Mouse (Mus musculus): ENCODE results near the gene Kcna4. TPM values are rescaled to one million over a fixed set of nuclear protein-coding genes. Genes with fewer than 3 reads are reported as not detected.
A peak's percentile ranks its signal among the peaks of the same experiment; 100 is the strongest.

Kcna4 gene
- total RNA-seq (2021) = 1 to 10 TPM; 1.6 to 3.1 TPM

- intact Hi-C loops (cut with DNase I) = loop anchor here (5.0 to 10.0 kb wide), 2 partner anchors 113 to 575 kb away; no protein-coding TSS in a partner anchor
- DNase-seq = peak; percentile 33 to 35
Measured at GRCm38 (mm10) chr2:107289990-107290696, at the start of gene Kcna4. TSS of gene Kcna4 (plus strand) at chr2:107290639.

GRCm38 (mm10) chr2:107258091-107258490 lies 32.3 kb upstream of the Kcna4 start:
- DNase-seq = no peak
- intact Hi-C loops (cut with DNase I) = no loop called here

GRCm38 (mm10) chr2:107266251-107266650 lies 24.2 kb upstream of the Kcna4 start:
- intact Hi-C loops (cut with DNase I) = no loop called here
- no peak for DNase-seq

- no peak for DNase-seq
- intact Hi-C loops (cut with DNase I) = no loop called here
Measured at GRCm38 (mm10) chr2:107270050-107270449, 20.4 kb upstream of the Kcna4 start.

DNA sequence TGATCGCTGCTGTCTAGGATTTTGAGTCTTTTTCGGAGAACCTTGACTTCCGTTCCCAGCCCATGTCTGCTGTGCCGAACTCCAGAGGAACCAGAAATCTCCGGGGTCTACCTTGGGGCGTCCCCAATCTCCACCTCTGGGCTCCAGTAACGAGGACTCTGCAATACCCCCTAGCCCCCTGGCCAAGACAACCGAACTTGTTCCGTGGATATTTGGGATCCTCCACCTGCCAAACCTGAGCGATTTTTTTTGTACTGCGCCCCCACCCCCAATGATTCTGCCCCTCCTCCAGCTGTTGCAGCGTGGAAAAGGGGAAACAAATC lies 219 bp downstream of the Kcna4 start:
- intact Hi-C loops (cut with DNase I) = loop anchor here (5.0 to 10.0 kb wide), 2 partner anchors 113 to 574 kb away; no protein-coding TSS in a partner anchor
- DNase-seq = no peak

GRCm38 (mm10) chr2:107291142-107291541 lies 703 bp downstream of the Kcna4 start:
- DNase-seq = no peak
- intact Hi-C loops (cut with DNase I) = loop anchor here (5.0 to 10.0 kb wide), 2 partner anchors 114 to 574 kb away; no protein-coding TSS in a partner anchor

DNA sequence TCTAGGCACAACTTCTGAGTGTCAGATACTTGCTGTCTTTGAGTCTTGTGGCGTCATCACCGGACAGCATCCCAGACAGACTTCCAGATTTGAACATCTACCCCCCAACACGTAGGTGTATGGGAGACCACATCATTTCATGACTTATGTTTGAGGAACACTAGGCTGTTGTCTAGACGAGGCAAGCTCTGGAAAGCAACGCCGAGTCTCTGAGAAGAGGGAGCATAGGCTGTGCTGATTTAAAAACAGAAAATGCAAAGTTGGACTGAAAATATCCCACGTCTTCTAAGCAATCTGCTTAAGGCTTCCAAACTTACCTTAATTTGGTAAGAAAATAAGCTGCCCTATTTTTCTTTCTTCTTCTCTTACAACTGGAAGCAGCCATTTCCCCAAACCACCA lies 4.1 kb downstream of the Kcna4 start:
- DNase-seq = no peak
- intact Hi-C loops (cut with DNase I) = loop anchor here (5.0 to 10.0 kb wide), 2 partner anchors 117 to 570 kb away; no protein-coding TSS in a partner anchor

GRCm38 (mm10) chr2:107301886-107302285 lies 11.4 kb downstream of the Kcna4 start:
- no peak for DNase-seq
- intact Hi-C loops (cut with DNase I) = no loop called here

DNA sequence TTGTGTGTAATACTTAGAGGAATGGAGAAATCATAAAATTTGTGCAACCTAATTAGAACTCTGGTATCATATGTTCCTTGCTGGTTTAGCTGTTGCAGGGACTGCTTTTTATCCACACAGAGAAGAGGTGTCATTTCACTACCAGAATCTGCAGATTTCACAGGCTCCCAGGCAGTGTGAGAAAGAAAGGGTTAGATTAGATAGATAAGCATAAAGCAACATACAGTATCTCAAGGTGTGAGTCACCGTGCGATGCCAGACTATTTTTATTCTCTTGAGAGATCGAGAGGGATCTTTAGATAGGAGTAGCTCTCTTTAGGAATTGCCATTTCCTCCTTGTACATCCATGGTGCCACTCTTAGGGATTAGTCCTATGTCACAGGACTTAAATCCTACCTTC lies 14.3 kb downstream of the Kcna4 start:
- DNase-seq = no peak
- intact Hi-C loops (cut with DNase I) = no loop called here

DNA sequence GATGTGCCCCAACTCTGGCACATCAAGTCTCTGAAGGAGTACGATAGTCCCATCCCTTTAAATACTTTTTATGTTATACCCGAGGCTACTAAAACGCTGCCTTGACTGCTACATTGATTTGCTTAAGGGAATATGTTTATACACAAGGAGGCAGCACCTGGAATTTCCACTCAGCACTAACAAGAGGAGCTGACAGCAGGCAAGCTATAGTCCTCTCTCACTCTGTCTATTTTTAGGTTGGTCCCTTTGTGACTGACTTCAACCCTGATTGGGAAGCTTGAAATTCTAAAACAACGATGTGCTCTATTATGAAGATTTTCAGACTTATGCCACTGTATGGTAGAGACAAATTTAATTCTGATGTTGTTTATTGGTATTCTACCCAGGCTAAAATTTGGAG lies 15.6 kb downstream of the Kcna4 start:
- intact Hi-C loops (cut with DNase I) = no loop called here
- peak in 1 of 2 experiments; percentile 5 for DNase-seq

- intact Hi-C loops (cut with DNase I) = no loop called here
- DNase-seq = no peak
Measured at GRCm38 (mm10) chr2:107318636-107319035, 28.2 kb downstream of the Kcna4 start.

DNA sequence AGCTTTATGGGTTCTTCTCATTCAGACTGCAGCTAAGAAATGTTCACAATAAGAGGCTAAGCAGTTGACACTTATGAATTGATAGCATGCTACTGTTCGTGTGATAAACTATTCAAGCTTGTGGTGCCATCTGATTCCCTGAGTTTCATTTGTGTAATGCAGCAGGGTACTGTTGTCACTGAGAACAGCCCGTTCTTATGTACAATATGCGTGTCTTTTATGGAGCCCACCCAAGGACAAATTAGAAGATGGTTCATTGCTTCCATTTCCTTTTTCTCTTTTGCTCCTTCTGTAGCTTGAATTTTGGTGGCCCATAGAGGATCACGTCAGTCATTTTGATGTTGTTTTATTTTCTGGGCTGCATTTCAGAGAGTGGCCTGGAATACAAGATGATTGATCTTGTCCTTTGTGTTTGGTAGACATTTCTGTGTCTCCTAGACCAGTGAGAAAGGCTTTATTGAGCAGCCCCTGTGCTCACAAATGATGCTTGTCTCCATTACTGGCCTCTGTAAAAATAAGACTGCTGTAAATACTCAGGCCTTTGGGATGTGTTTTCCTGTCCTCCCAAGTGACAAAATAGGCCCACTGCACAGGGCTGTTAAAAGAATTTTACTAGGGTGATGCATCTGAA lies 31.3 kb downstream of the Kcna4 start:
- intact Hi-C loops (cut with DNase I) = no loop called here
- no peak for DNase-seq

DNA sequence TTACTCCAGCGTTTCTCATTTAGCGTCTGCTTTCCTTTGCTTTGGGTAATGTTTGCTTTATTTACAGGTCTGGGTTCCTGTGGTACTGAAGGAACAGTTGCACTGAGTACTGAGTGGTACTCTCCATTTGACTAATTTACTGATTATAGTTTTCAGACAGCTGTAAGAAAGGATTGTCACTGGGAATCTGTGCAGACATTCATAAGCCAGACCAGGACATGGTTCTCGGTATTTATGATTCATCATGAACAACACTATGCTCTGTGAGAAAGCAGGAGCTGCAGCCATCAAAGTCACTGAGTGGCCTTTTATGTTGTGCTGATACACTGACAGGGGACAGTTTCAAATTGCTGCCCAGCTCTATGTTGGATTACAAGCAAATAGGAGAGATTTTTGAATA lies 33.7 kb downstream of the Kcna4 start:
- intact Hi-C loops (cut with DNase I) = no loop called here
- no peak for DNase-seq

DNA sequence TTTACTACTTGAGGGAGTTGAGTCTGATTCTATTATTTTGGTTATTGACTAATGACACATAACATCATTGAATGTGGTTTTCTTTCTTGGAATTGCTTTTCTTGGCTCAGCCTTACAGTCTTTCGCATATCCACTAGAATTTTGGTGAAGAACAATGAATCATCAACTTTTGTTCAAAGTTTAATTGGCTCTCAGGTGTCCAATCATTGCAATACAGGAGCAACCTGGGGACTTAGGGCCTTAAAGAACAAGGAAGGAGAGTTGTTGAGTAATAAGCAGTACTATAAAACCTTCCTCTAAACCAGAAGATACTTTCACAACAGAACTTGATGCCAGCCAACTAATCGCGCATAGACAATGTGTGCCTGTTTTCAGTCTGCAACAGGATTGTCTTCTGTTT lies 36.8 kb downstream of the Kcna4 start:
- intact Hi-C loops (cut with DNase I) = no loop called here
- no peak for DNase-seq

- no peak for DNase-seq
- intact Hi-C loops (cut with DNase I) = no loop called here
Measured at GRCm38 (mm10) chr2:107341291-107341690, 50.9 kb downstream of the Kcna4 start.

DNA sequence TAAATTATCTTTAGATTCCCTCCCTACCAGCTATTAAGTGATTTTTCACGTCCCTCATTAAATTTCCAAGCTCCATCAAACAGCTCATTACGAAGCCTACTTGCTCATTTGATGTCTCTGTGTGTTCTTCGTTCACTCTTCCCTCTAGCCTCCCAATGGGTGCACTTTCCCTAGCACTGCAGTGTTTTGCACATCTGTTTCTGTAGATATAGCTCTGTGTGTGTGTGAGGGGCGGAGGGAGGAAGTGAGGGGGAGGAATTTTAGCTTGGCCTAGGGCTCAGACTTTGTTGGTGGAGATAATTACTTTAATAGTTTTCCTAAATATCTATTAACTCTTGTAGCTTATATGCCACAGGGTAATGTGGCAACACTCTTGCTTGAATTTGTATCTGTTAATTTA lies 54.4 kb downstream of the Kcna4 start:
- no peak for DNase-seq
- intact Hi-C loops (cut with DNase I) = no loop called here

GRCm38 (mm10) chr2:107345299-107345698 lies 54.9 kb downstream of the Kcna4 start:
- intact Hi-C loops (cut with DNase I) = no loop called here
- no peak for DNase-seq

Other genes with a start within 250 kb of the Kcna4 start
- not detected for gene Fshb, start 231.0 kb upstream of the Kcna4 start, total RNA-seq (2021)